Mouse (Mus musculus) liver, embryonic 16.5 days (tissue): ENCODE data around the gene Tas1r1. TPM values are rescaled to one million over a fixed set of nuclear protein-coding genes. Genes with fewer than 3 reads are reported as not detected.
A peak's percentile ranks its signal among the peaks of the same experiment; 100 is the strongest.
"Not testable (repeated sequence)": the region's sequence is repeated elsewhere in the genome, so short reads cannot be mapped to it uniquely, and the experiment has no call there.

Experiments used
- ATAC-seq: fragments of 200-750 bp; cut with Nextera tagmentation; 2 replicates; pipeline ENCODE4 v1.8.0; 2017; ENCODE audit warnings: low read depth, mild to moderate bottlenecking, moderate number of reproducible peaks, moderate library complexity
- H3K27ac ChIP-seq: fragments of 300-500 bp; sonication (generic); 2 replicates; pipeline ENCODE4 v1.5.1; 2014; ENCODE audit warnings: mild to moderate bottlenecking, low read length
- H3K27me3 ChIP-seq: fragments of 300-500 bp; sonication (generic); 2 replicates; pipeline ENCODE4 v1.6.1; 2014; ENCODE audit warnings: low read depth, low read length, mixed read lengths; ENCODE audit not compliant: control insufficient read depth, insufficient read depth
- H3K36me3 ChIP-seq: fragments of 300-500 bp; sonication (generic); 2 replicates; pipeline ENCODE4 v1.6.1; 2014; ENCODE audit warnings: mild to moderate bottlenecking; ENCODE audit not compliant: control insufficient read depth, insufficient read depth
- H3K4me1 ChIP-seq: fragments of 300-500 bp; sonication (generic); 2 replicates; pipeline ENCODE4 v1.6.1; 2014; ENCODE audit warnings: low read depth, low read length, mixed read lengths; ENCODE audit not compliant: control insufficient read depth
- H3K4me2 ChIP-seq: fragments of 300-500 bp; sonication (generic); 2 replicates; pipeline ENCODE4 v1.6.1; 2014; ENCODE audit warnings: low read depth, low read length, mixed read lengths
- H3K4me3 ChIP-seq: fragments of 300-500 bp; sonication (generic); 2 replicates; pipeline ENCODE4 v1.5.1; 2014; ENCODE audit warnings: low read depth, mild to moderate bottlenecking, low read length
- H3K9ac ChIP-seq: fragments of 300-500 bp; sonication (generic); 2 replicates; pipeline ENCODE4 v1.6.1; 2014; ENCODE audit warnings: low read depth, low read length
- H3K9me3 ChIP-seq: fragments of 300-500 bp; sonication (generic); replicated peaks from 2 replicates; pipeline ENCODE4 v1.6.1; 2016; ENCODE audit warnings: low read length; ENCODE audit not compliant: control insufficient read depth
- WGBS: fragments of 180-500 bp; shearing (Covaris S2); extraction: QIAGEN DNeasy Blood & Tissue Kit; methylation state at CpG from one replicate; pipeline ENCODE4 v1.1.7; 2014; ENCODE audit not compliant: insufficient replicate concordance; 5-methylcytosine and 5-hydroxymethylcytosine counted together
- polyA plus RNA-seq: library from polyadenylated mRNA; unstranded; fragments of >200 nt; fragmentation: Nextera tagmentation; extraction: Ambion mirVana; gene quantifications from 2 replicates; pipeline ENCODE4 v1.2.1, GENCODE M21; 2015

Tas1r1 gene
- polyA plus RNA-seq, 1 experiment from 2014 or later, result 0.11 TPM

GRCm38 (mm10) chr4:152067280-152067679, 28.9 kb upstream of the Tas1r1 start:
- Histone ChIP-seq H3K9ac (no peak overlapping the region), H3K27ac (no peak overlapping the region), H3K4me1 (no peaks in the 10 kb centered on the region; the same call in 1 of the 2 replicates), H3K9me3 (no peaks in the 10 kb centered on the region), H3K4me2 (no peak overlapping the region), H3K27me3 (no peaks in the 10 kb centered on the region), H3K36me3 (no peaks in the 10 kb centered on the region), H3K4me3 (no peak overlapping the region)
- ATAC-seq, result no peak

GRCm38 (mm10) chr4:152062390-152063110, 24.2 kb upstream of the Tas1r1 start:
- WGBS, result 62% methylated on average over 9 of the region's 9 CpGs
- H3K4me1 ChIP-seq, result peaks cover 4% of the 10 kb centered on the region
- peak; percentile 69 for ATAC-seq
- H3K27me3 ChIP-seq, result no peaks in the 10 kb centered on the region
- peaks cover 23% of the 10 kb centered on the region for H3K36me3 ChIP-seq
- H3K4me2 ChIP-seq, result no peak overlapping the region
- H3K27ac ChIP-seq, result 0 out of 2 replicates have a peak overlapping the region, but pooled peaks have one; percentile 17
- no peaks in the 10 kb centered on the region for H3K9me3 ChIP-seq
- H3K4me3 ChIP-seq, result no peak overlapping the region
- H3K9ac ChIP-seq, result no peak overlapping the region

DNA sequence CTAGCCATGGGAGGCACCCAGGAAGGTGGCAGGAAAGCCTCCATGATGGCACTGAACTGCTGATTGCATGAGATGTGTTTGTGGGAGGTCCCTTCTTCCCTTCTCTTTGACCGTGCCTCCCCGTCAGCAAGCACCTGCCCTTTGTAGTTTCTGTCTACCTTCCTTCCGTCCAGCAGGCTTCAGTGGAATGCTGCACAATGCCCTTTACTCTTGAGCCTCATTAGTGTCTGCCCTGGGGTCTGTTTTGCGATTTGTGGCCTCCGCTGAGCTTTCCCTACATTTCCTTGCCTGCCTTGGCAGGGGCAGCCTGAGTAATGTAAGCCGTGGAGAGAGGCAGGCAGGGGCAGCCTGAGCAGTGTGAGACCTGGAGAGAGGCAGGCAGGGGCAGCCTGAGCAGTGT, 6.2 kb upstream of the Tas1r1 start:
- no peak for ATAC-seq
- no peak overlapping the region for H3K4me3 ChIP-seq
- WGBS, result 74% methylated on average over 6 of the region's 6 CpGs
- H3K4me1 ChIP-seq, result peaks cover 15% of the 10 kb centered on the region
- no peak overlapping the region for H3K4me2 ChIP-seq
- H3K9me3 ChIP-seq, result no peaks in the 10 kb centered on the region
- H3K27ac ChIP-seq, result no peak overlapping the region
- H3K9ac ChIP-seq, result no peak overlapping the region
- peaks cover 46% of the 10 kb centered on the region for H3K36me3 ChIP-seq
- H3K27me3 ChIP-seq, result no peaks in the 10 kb centered on the region

GRCm38 (mm10) chr4:152043171-152043570, 4.8 kb upstream of the Tas1r1 start:
- no peak overlapping the region for H3K4me3 ChIP-seq
- 89% methylated on average over 3 of the region's 3 CpGs for WGBS

DNA sequence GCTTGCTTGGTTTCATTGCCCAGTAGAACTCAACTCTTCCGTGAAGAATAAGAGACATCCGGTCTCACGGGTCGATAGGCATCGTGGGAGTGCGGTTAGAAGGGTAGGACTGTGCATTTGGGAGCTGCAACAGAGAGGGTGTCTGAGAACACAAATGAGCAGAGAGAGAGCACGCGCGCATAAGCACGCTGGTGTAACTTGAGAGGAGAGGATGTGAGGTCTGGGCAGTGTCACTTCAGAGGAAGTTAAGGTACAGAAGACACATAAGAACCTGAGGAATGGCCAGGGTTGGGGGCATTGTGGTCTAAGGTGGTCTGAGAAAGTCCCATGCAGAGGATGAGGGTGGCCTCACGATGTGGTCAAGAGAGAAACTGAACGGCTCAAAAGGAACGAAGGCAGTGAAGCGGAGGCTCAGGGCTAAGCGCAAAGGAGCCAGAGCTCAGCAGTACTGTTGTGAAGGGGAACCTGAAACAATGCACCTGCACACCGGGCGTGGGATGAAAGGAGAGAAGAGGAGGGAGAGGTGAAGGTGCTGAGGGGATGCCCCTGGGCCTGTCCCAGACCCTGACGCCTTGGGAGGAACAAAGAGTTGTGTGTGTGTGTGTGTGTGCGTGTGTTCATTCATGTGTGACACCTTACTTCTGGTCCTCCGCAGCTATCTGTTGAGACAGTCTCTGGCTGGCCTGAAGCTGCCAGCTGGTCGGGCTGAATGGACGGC, 3.7 kb upstream of the Tas1r1 start:
- no peak overlapping the region for H3K4me3 ChIP-seq
- no peak overlapping the region for H3K27ac ChIP-seq
- ATAC-seq, result no peak
- no peaks in the 10 kb centered on the region for H3K27me3 ChIP-seq
- peaks cover 29% of the 10 kb centered on the region for H3K36me3 ChIP-seq
- H3K9me3 ChIP-seq, result no peaks in the 10 kb centered on the region
- peaks cover 15% of the 10 kb centered on the region for H3K4me1 ChIP-seq
- no peak overlapping the region for H3K9ac ChIP-seq
- no peak overlapping the region for H3K4me2 ChIP-seq
- 92% methylated on average over 22 of the region's 22 CpGs for WGBS

More at GRCm38 (mm10) chr4:152043171-152043570, 4.8 kb upstream of the Tas1r1 start:
- no peak for ATAC-seq
- no peak overlapping the region for H3K27ac ChIP-seq
- no peaks in the 10 kb centered on the region for H3K27me3 ChIP-seq
- no peaks in the 10 kb centered on the region for H3K9me3 ChIP-seq
- peaks cover 40% of the 10 kb centered on the region for H3K36me3 ChIP-seq
- H3K9ac ChIP-seq, result no peak overlapping the region
- H3K4me1 ChIP-seq, result peaks cover 15% of the 10 kb centered on the region
- no peak overlapping the region for H3K4me2 ChIP-seq

GRCm38 (mm10) chr4:152039831-152040310, 1.5 kb upstream of the Tas1r1 start:
- H3K27me3 ChIP-seq, result no peaks in the 10 kb centered on the region
- peak overlapping the region; percentile 82 for H3K9ac ChIP-seq
- H3K4me1 ChIP-seq, result peaks cover 15% of the 10 kb centered on the region
- peak overlapping the region; percentile 91 for H3K4me3 ChIP-seq
- WGBS, result 1% methylated on average over 25 of the region's 25 CpGs
- H3K36me3 ChIP-seq, result peaks cover 15% of the 10 kb centered on the region
- H3K27ac ChIP-seq, result no peak overlapping the region; the same call in 1 of the 2 replicates
- H3K9me3 ChIP-seq, result no peaks in the 10 kb centered on the region
- no peak for ATAC-seq
- H3K4me2 ChIP-seq, result peak overlapping the region; percentile 80

- H3K27me3 ChIP-seq, result no peaks in the 10 kb centered on the region
- ATAC-seq, result peak; percentile 89
- H3K36me3 ChIP-seq, result peaks cover 15% of the 10 kb centered on the region
- under 1% methylated on average over 85 of the region's 86 CpGs for WGBS
- H3K4me3 ChIP-seq, result peak within 1 kb of the TSS; percentile 91
- peak within 1 kb of the TSS; percentile 80 for H3K4me2 ChIP-seq
- H3K27ac ChIP-seq, result peak within 1 kb of the TSS; percentile 26; the same call in 1 of the 2 replicates
- H3K9me3 ChIP-seq, result no peaks in the 10 kb centered on the region
- peaks cover 15% of the 10 kb centered on the region for H3K4me1 ChIP-seq
- H3K9ac ChIP-seq, result peak within 1 kb of the TSS; percentile 82
Measured at GRCm38 (mm10) chr4:152038985-152039830, 840 bp upstream of the Tas1r1 start, which contains the start of gene Nol9. Gene Nol9 (plus strand): TSS chr4:152039321.

- not testable (repeated sequence) for ATAC-seq, H3K9me3 ChIP-seq, H3K36me3 ChIP-seq, H3K4me2 ChIP-seq, H3K27me3 ChIP-seq, H3K27ac ChIP-seq, H3K9ac ChIP-seq, H3K4me3 ChIP-seq
- whole genome bisulfite sequencing, result 79% methylated on average over 6 of the region's 6 CpGs
- peaks cover 15% of the 10 kb centered on the region for H3K4me1 ChIP-seq
Measured at GRCm38 (mm10) chr4:152036464-152036863, 1.9 kb downstream of the Tas1r1 start.
